Mouse (Mus musculus): ENCODE data around the gene Trim17.

The Trim17 gene

DNA sequence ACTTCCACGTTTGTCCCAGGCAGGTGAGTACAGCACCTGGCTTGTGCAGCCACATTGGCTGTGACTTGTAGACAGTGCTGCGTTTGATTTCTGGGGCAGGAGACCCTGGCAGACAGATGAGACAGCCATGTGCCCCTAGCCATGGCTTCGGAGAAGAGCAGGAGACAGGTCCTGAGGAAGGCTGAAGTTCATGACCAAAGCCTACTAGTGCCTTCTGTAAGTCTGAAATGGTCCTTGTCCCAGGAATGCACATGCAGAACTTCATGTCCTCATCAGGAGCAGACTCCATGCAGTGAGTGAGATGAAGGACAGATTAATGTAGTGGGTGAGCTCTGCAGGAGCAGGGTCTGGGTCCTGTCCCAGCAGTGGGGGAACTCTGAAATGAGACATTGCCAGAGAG, 37.4 kb downstream of the Trim17 start:
- DNase-seq (ENCODE audit: low spot score in 2 of 2) = no peak

- DNase-seq (ENCODE audit: low spot score in 2 of 2) = no peak
These were observed 38.7 kb downstream of the Trim17 start for GRCm38 (mm10) chr11:58993091-58993670.

DNA sequence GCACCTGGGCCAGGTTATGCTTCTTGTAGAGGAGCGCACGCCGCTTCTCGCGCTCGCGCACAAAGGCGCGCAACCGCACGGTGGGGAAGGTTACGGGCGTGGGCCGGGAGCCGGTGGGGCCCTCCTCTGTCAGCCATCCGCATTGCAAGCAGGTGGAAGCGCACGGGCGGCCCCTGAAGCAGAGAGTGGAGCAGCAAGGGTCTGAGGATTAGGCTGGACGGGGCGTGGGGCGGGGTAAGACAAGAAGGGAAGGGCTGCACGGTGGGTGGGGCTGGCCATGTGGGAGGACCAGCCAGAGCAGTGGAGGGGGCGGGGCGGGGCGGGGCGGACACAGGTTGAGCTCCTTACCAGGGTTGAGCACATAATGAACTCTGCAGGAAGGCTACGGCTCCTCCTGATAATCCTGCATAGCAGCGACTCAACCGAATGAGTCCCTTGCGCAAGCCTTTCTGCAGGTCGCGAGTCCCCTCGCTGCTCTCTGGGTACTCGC, 39.9 kb downstream of the Trim17 start:
- peak in 1 of 2 experiments; percentile 44 for DNase-seq (ENCODE audit: low spot score in 2 of 2)

DNA sequence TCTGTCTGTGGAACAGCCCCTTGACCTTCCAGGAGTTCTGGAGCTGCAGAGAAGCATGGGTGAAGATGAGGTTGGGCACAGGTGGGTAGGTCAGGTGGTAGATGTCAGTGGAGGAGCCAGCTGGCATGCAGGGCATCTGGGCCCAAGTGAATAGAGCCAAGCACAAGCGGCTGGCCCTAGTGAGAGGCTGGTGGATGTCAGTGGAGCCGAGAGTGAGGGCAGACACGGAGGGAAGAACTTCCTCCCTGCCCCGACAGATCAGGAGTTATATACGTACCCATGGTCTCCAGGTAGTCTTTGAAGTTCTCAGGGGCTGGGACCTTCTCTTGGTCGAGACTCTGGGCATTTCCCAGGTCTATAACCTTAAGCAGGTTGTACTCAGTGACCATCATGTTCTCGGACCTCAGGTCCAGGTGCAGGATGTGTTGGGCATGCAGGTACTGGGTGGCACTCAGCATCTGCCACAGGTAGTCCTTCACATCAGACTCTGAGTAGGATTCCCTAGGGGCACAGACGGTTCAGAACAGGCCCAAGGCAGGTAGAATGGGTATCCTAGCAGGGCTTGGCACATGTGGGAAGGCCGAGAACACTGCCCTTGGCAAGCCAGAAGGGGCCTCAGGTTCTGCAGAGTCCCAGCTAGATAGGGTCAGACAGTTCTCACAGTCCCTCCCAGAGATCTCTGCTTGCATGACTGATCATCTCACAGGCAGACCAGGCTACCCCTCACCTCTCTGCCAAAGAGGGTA, 40.7 kb downstream of the Trim17 start:
- DNase-seq (ENCODE audit: low spot score in 2 of 2) = no peak

GRCm38 (mm10) chr11:58995807-58996370, 41.4 kb downstream of the Trim17 start:
- DNase-seq (ENCODE audit: low spot score in 2 of 2) = no peak

DNA sequence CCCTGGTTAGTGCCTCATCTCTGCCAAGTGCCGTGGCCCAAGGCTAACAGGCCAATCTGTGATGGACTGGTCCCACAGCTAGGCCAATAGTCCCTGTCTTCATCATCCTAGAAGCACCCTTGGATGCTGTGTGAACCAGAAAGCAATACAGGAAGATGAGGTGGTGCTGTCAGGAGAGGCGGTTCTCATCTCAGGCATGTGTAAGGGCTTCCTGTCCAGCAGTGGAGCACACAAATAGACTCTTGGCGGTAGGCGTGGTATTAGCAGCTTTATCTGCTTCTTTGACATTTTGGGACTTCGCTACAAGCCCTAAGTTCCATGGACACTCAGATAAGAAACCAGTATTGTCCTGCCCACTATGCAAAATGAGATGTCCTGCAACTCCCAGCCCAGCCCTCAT, 43.1 kb downstream of the Trim17 start:
- no peak for DNase-seq (ENCODE audit: low spot score in 2 of 2)

GRCm38 (mm10) chr11:58999158-58999557, 44.7 kb downstream of the Trim17 start:
- DNase-seq (ENCODE audit: low spot score in 2 of 2) = no peak

DNA sequence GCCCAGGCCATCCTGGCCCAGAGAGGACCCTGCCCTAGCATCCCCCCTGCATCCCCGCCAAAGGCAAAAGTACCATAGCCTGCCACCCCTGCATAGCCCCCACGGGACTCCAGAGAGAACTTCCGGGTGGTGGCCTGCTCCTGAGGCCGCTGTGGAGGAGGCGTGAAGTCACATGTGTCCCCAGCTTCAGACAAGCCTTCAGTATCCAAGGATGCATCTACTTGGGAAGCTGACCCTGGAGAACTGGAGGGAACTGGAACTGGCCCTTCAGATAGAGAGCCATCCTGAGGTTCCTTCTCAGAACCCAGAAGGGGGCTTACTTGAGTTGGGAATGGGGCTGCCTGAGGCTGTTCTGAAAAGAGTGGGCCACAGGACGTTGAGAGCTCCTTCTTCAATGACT, 45.3 kb downstream of the Trim17 start:
- no peak for DNase-seq (ENCODE audit: low spot score in 2 of 2)

DNA sequence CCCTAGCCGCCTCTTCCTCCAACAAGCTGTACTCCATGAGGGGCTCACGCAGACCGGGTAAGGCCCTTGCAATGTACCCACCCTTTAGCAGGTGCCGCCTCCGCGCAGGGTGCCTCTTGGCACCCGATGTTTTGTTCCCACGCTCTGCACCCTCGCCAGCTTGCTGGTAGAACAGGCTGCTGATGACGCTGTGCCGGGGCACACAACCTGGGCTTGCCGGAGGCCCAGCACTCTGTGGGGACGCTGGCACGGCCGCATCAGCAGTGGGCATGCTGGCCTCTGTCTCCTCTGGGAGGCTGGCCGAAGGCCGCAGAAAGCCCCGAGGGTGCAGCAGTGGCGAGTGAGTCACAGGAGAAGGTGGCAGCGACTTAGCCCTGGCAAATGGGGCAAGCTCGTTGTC, 46.1 kb downstream of the Trim17 start:
- no peak for DNase-seq (ENCODE audit: low spot score in 2 of 2)

DNA sequence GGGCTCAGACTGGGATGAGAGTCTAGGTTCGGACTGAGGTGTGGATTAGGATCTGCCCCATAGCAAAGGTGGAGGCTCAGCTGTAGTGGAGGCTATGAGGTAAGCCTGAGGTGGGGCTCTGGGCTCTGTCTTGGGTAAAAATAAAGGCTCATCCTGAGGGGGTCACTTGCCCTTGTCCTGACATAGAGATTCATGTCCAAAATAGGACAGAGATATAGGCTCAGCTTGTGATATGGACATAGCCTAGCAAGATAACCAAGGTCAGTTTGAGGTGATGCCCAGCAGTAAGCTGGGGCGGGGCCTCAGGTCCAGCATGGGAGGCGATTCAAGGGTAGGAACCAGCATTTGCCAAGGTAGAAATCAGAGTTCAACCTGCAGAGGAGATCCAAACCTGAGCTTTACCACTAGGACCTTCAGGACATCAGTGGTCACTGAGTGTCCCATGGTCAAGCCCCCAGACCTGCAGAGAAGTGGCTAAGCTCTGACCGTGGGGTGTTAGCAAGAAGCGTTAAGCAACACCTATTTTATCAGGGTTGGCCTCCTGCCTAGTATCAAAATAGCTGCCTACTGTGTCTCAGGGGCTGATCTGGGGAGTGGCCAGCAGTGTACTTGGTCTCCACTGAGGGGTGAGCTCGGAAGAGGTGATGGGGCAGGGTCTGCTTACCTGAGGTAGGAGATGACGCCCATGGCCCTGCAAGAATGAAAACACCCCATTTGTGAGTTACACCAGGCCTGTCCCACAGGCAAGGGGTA, 48.0 kb downstream of the Trim17 start:
- DNase-seq (ENCODE audit: low spot score in 2 of 2) = no peak

DNA sequence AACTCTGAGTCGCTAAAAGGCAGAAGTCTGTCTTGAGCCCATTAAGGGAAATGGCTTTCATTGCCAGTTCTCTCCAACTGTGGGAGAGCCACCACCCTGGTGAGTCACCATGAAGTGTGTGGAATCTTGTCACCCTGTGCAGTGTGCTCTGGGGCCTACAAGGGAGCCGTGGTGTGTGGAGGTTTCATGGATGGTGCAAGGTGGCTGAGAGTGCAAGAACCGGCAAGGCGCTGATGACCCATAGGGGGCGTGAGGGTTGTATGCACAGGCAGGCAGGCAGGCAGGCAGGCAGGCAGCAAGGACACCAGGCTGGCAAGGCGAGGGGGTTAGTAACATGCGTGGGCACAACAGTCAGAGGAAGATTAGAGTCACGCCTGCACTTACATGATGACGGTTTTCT, 60.6 kb downstream of the Trim17 start:
- DNase-seq (ENCODE audit: low spot score in 2 of 2) = no peak

Measured in urinary bladder, adult 18-20 months (tissue).